25 mouse cellular contexts compared by ENCODE assay signal in genomic region chr17:47503689-47504088, GRCm38 (mm10). TPM values are rescaled to one million over a fixed set of nuclear protein-coding genes. Genes with fewer than 3 reads are reported as not detected.
A peak's percentile ranks its signal among the peaks of the same experiment; 100 is the strongest.
DNase-seq lines count a peak whose midpoint lies in the region; ATAC-seq and TF ChIP-seq lines count a peak whose summit lies in the region.
"Had no signal": no experiment of that assay in that cellular context is flagged by ENCODE, and none has a peak within 500 bp of the region (broad histone marks: within the 10 kb centered on the region; RNA-seq: fewer than 3 reads in every experiment).

No protein-coding gene starts in this region.

- no peak overlapping the region for H3K9ac ChIP-seq in lung, embryonic 16.5 days (ENCODE audit: low read length)
- H3K9ac ChIP-seq in stomach, postnatal 0 days (ENCODE audit: low read length), result no peak overlapping the region
- H3K9ac ChIP-seq: limb, embryonic 15.5 days; stomach, embryonic 15.5 days had no signal

- H3K27me3 ChIP-seq in lung, embryonic 16.5 days (ENCODE audit: control insufficient read depth, insufficient read depth, low read depth, low read length), result no peaks in the 10 kb centered on the region
- no peaks in the 10 kb centered on the region for H3K27me3 ChIP-seq in stomach, postnatal 0 days (ENCODE audit: control insufficient read depth, insufficient read depth, low read length)
- H3K27me3 ChIP-seq: embryonic facial prominence, embryonic 13.5 days; limb, embryonic 15.5 days; lung, embryonic 15.5 days; stomach, embryonic 15.5 days had no signal

- no peak for ATAC-seq in lung, embryonic 16.5 days (ENCODE audit: low read depth)
- no peak for ATAC-seq in stomach, postnatal 0 days (ENCODE audit: low FRiP score, low TSS enrichment)
- no peak for ATAC-seq in erythroblast, adult 5-6 weeks (replicated peaks; ENCODE audit: low FRiP score, poor library complexity, severe bottlenecking)
- ATAC-seq: forebrain, embryonic 13.5 days; hindbrain, embryonic 16.5 days had no signal

- peaks cover 39% of the 10 kb centered on the region for H3K4me1 ChIP-seq in lung, embryonic 16.5 days (replicated peaks; ENCODE audit: control insufficient read depth, insufficient read depth, low read length)
- H3K4me1 ChIP-seq in stomach, postnatal 0 days (replicated peaks; ENCODE audit: control insufficient read depth, insufficient read depth), result peaks cover 12% of the 10 kb centered on the region

- H3K36me3 ChIP-seq in lung, embryonic 16.5 days (ENCODE audit: control insufficient read depth, insufficient read depth, low read length), result peaks cover 6% of the 10 kb centered on the region
- H3K36me3 ChIP-seq in stomach, postnatal 0 days (ENCODE audit: control insufficient read depth, insufficient read depth, low read length), result no peaks in the 10 kb centered on the region

- no peak overlapping the region for H3K4me3 ChIP-seq in lung, embryonic 16.5 days (ENCODE audit: low read length)
- H3K4me3 ChIP-seq in stomach, postnatal 0 days (ENCODE audit: low read depth, low read length), result no peak overlapping the region
- H3K4me3 ChIP-seq: left cerebral cortex, adult 2 months had no signal

- H3K4me2 ChIP-seq in lung, embryonic 16.5 days (ENCODE audit: low read depth, low read length), result no peak overlapping the region
- H3K4me2 ChIP-seq in stomach, postnatal 0 days (replicated peaks; ENCODE audit: low read depth), result no peak overlapping the region

- DNase-seq in lung, postnatal 4 days, result no peak
- DNase-seq in thymus, postnatal 25 days, result peak; percentile 30
- no peak for DNase-seq in thymus, postnatal 4 days
- DNase-seq in ZHBTc4 (ENCODE audit: low read depth, low spot score), result peak; percentile 75
- DNase-seq in stomach, postnatal 0 days (ENCODE audit: low spot score), result no peak
- no peak for DNase-seq in heart, adult 9 months (ENCODE audit: low spot score in 2 of 2)
- DNase-seq: adrenal gland, adult 8-10 months; B cell, adult 2 months; cerebellum, adult 2 months; cerebellum, postnatal 25 days; embryo, embryonic 11 days; kidney, adult 18-20 months; kidney, postnatal 10 days; midbrain, embryonic 14.5 days; right cerebral cortex, postnatal 25 days had no signal

- no peak for TF ChIP-seq CTCF in stomach, postnatal 0 days (IDR thresholded peaks at IDR 0.05; ENCODE audit: low read depth)

- no peak for TF ChIP-seq EP300 in stomach, postnatal 0 days (optimal IDR thresholded peaks at IDR 0.05)

- H3K27ac ChIP-seq in lung, embryonic 16.5 days (ENCODE audit: low read length), result peak overlapping the region; percentile 33; the same call in 1 of the 2 replicates
- peak overlapping the region; percentile 84; the same call in 1 of the 2 replicates for H3K27ac ChIP-seq in stomach, postnatal 0 days (replicated peaks)
- H3K27ac ChIP-seq: forebrain, embryonic 13.5 days; limb, embryonic 15.5 days had no signal

- no peaks in the 10 kb centered on the region for H3K9me3 ChIP-seq in lung, embryonic 16.5 days (ENCODE audit: control insufficient read depth, low read length)
- H3K9me3 ChIP-seq in stomach, postnatal 0 days (ENCODE audit: control insufficient read depth, low read length), result no peaks in the 10 kb centered on the region
- H3K9me3 ChIP-seq: embryonic facial prominence, embryonic 13.5 days; forebrain, embryonic 13.5 days; heart, embryonic 10.5 days; limb, embryonic 15.5 days; lung, embryonic 15.5 days; stomach, embryonic 15.5 days had no signal

RNA-seq across cellular contexts. Expression of gene Ccnd3, which starts 1.2 kb away (rescaled TPM):
- 258 and 277 TPM in 2 replicates for polyA plus RNA-seq in lung, embryonic 16.5 days (2015; fragmentation: Nextera tagmentation; extraction: Ambion mirVana)
- polyA plus RNA-seq in stomach, postnatal 0 days (2015; fragmentation: Nextera tagmentation; extraction: Ambion mirVana), result 219 and 242 TPM in 2 replicates
- 85.3 and 115 TPM in 2 replicates for total RNA-seq in erythroblast, adult 5-6 weeks (2015; ENCODE audit: low replicate concordance)
- total RNA-seq in erythroblast, adult 5-6 weeks (2017; ENCODE audit: low replicate concordance), result 64.3 and 65.9 TPM in 2 replicates

RNA-seq across cellular contexts. Expression of gene Taf8, which starts 1.6 kb away (rescaled TPM):
- polyA plus RNA-seq in lung, embryonic 16.5 days (2015; fragmentation: Nextera tagmentation; extraction: Ambion mirVana), result 30.5 and 30.9 TPM in 2 replicates
- 11.0 and 11.1 TPM in 2 replicates for polyA plus RNA-seq in stomach, postnatal 0 days (2015; fragmentation: Nextera tagmentation; extraction: Ambion mirVana)
- 34.5 and 36.5 TPM in 2 replicates for total RNA-seq in erythroblast, adult 5-6 weeks (2015; ENCODE audit: low replicate concordance)
- 47.1 and 67.9 TPM in 2 replicates for total RNA-seq in erythroblast, adult 5-6 weeks (2017; ENCODE audit: low replicate concordance)

Comparison
In these comparisons a context has a peak if more than half of its experiments do, and no peak if none do; other contexts are left out.
1. DNase-seq: peak in thymus, postnatal 25 days (single experiment) and ZHBTc4 (single experiment); none in lung, postnatal 4 days (0 of 2), thymus, postnatal 4 days (single experiment), stomach, postnatal 0 days (single experiment) and heart, adult 9 months (0 of 2).